Mouse (Mus musculus) retina, adult 2 months (tissue): ENCODE data around the gene Baiap2l2.

Experiments
- DNase-seq: peaks from one replicate; pipeline ENCODE4 v3.0.0-alpha.2; 2012; ENCODE audit warnings: low read depth, low spot score

Baiap2l2 gene

GRCm38 (mm10) chr15:79299563-79300155, 14.3 kb upstream of the Baiap2l2 start:
- DNase-seq: no peak

GRCm38 (mm10) chr15:79298553-79298952, 13.2 kb upstream of the Baiap2l2 start:
- no peak for DNase-seq

GRCm38 (mm10) chr15:79292779-79293178, 7.4 kb upstream of the Baiap2l2 start:
- DNase-seq: no peak

- DNase-seq: no peak
Observed at GRCm38 (mm10) chr15:79290340-79290739, 5.0 kb upstream of the Baiap2l2 start.

GRCm38 (mm10) chr15:79289441-79289840, 4.1 kb upstream of the Baiap2l2 start:
- no peak for DNase-seq

GRCm38 (mm10) chr15:79288387-79288786, 3.0 kb upstream of the Baiap2l2 start:
- no peak for DNase-seq

- no peak for DNase-seq
Observed at GRCm38 (mm10) chr15:79287091-79287490, 1.8 kb upstream of the Baiap2l2 start.

GRCm38 (mm10) chr15:79286141-79286540, 804 bp upstream of the Baiap2l2 start:
- DNase-seq: no peak

- DNase-seq: no peak
Observed at GRCm38 (mm10) chr15:79283371-79283770, 2.0 kb downstream of the Baiap2l2 start.

GRCm38 (mm10) chr15:79282434-79282833, 2.9 kb downstream of the Baiap2l2 start:
- no peak for DNase-seq

GRCm38 (mm10) chr15:79281389-79281788, 3.9 kb downstream of the Baiap2l2 start:
- DNase-seq: no peak

- no peak for DNase-seq
Observed at GRCm38 (mm10) chr15:79280850-79281249, 4.5 kb downstream of the Baiap2l2 start.

- DNase-seq: no peak
Observed at GRCm38 (mm10) chr15:79280209-79280608, 5.1 kb downstream of the Baiap2l2 start.

GRCm38 (mm10) chr15:79277728-79278127, 7.6 kb downstream of the Baiap2l2 start:
- no peak for DNase-seq

GRCm38 (mm10) chr15:79273020-79273419, 12.3 kb downstream of the Baiap2l2 start:
- no peak for DNase-seq

GRCm38 (mm10) chr15:79271124-79271746, 14.1 kb downstream of the Baiap2l2 start:
- no peak for DNase-seq

- no peak for DNase-seq
Observed at GRCm38 (mm10) chr15:79270317-79271123, 14.8 kb downstream of the Baiap2l2 start.

- DNase-seq: no peak
Observed at GRCm38 (mm10) chr15:79268521-79268920, 16.8 kb downstream of the Baiap2l2 start.

- DNase-seq: no peak
Observed at GRCm38 (mm10) chr15:79265384-79265783, 20.0 kb downstream of the Baiap2l2 start.

- DNase-seq: no peak
Observed at GRCm38 (mm10) chr15:79263726-79264125, 21.6 kb downstream of the Baiap2l2 start.

- DNase-seq: no peak
Observed at GRCm38 (mm10) chr15:79262786-79263309, 22.5 kb downstream of the Baiap2l2 start.

- no peak for DNase-seq
Observed at GRCm38 (mm10) chr15:79262375-79262774, 23.0 kb downstream of the Baiap2l2 start.
